Mouse (Mus musculus): ENCODE measurements at regions not wholly inside any gene's neighbourhood (a gene's known extent, or its start where the extent isn't known, plus 50 kb on each side); places are given as distances from the start of the nearest gene placed in this dataset.

GRCm38 (mm10) chr17:53247593-53248236, 215.4 kb downstream of the Efhb start:
- TF ChIP-seq POLR2A (IDR thresholded peaks at IDR 0.05; ENCODE audit: borderline replicate concordance, extremely low read depth, insufficient read depth, insufficient read length, poor library complexity, severe bottlenecking), result no peak
- no peak for TF ChIP-seq CTCF (IDR thresholded peaks at IDR 0.05; ENCODE audit: borderline replicate concordance, extremely low read depth, insufficient read depth, insufficient read length)
